Mouse (Mus musculus) brain, embryonic 14.5 days (tissue): ENCODE results near the gene Cck.

Experiments used
- CTCF ChIP-seq: fragments of 200-500 bp; IDR thresholded peaks from 2 replicates; pipeline ENCODE4 v1.5.1; 2012; ENCODE audit warnings: inconsistent platforms, mild to moderate bottlenecking, moderate library complexity, borderline replicate concordance; ENCODE audit not compliant: insufficient read depth, insufficient read length; ENCODE audit errors: extremely low read depth
- POLR2A ChIP-seq: fragments of 200-500 bp; IDR thresholded peaks from 2 replicates; pipeline ENCODE4 v1.6.1; 2012; ENCODE audit warnings: mild to moderate bottlenecking, inconsistent platforms, borderline replicate concordance; ENCODE audit not compliant: poor library complexity, insufficient read depth, insufficient read length, severe bottlenecking; ENCODE audit errors: extremely low read depth

GRCm38 (mm10) chr9:121528605-121529357 lies 33.3 kb upstream of the Cck start:
- no peak for TF ChIP-seq CTCF
- TF ChIP-seq POLR2A = no peak
